Mouse (Mus musculus) layer of hippocampus, adult 8-10 months (tissue): ENCODE data around the gene Pdgfa. TPM values are rescaled to one million over a fixed set of nuclear protein-coding genes. Genes with fewer than 3 reads are reported as not detected.
A peak's percentile ranks its signal among the peaks of the same experiment; 100 is the strongest.

Experiments used
- DNase-seq, 2 experiments: peaks; one replicate each; pipeline ENCODE4 v3.0.0; 2022; ENCODE audit warnings: low spot score in 2 of 2
- total RNA-seq, 4 experiments: library from RNA; stranded (reverse); gene quantifications; 2 replicates each; pipeline ENCODE4 v1.2.4; 2022

The Pdgfa gene
- total RNA-seq, 4 experiments from 2014 or later: 41.3 to 48.8 (median 46.4) TPM

GRCm38 (mm10) chr5:138994786-138995720 is 2.1 kb downstream of the Pdgfa start:
- DNase-seq: peak; percentile 64 to 70

GRCm38 (mm10) chr5:138994108-138994785 is 2.9 kb downstream of the Pdgfa start:
- no peak for DNase-seq

- DNase-seq: no peak
Measured at GRCm38 (mm10) chr5:138993371-138994107, 3.6 kb downstream of the Pdgfa start.

GRCm38 (mm10) chr5:138992611-138993370 is 4.4 kb downstream of the Pdgfa start:
- no peak for DNase-seq

GRCm38 (mm10) chr5:138991734-138992133 is 5.4 kb downstream of the Pdgfa start:
- no peak for DNase-seq

GRCm38 (mm10) chr5:138990659-138991380 is 6.3 kb downstream of the Pdgfa start:
- no peak for DNase-seq

GRCm38 (mm10) chr5:138989567-138989966 is 7.6 kb downstream of the Pdgfa start:
- no peak for DNase-seq

- no peak for DNase-seq
Measured at GRCm38 (mm10) chr5:138988764-138989163, 8.4 kb downstream of the Pdgfa start.

GRCm38 (mm10) chr5:138987994-138988393 is 9.2 kb downstream of the Pdgfa start:
- DNase-seq: no peak

GRCm38 (mm10) chr5:138981921-138982320 is 15.2 kb downstream of the Pdgfa start:
- no peak for DNase-seq

GRCm38 (mm10) chr5:138980608-138981007 is 16.6 kb downstream of the Pdgfa start:
- no peak for DNase-seq

GRCm38 (mm10) chr5:138979840-138980239 is 17.3 kb downstream of the Pdgfa start:
- DNase-seq: no peak

GRCm38 (mm10) chr5:138977759-138978158 is 19.4 kb downstream of the Pdgfa start:
- no peak for DNase-seq

- no peak for DNase-seq
Measured at GRCm38 (mm10) chr5:138974911-138975485, 22.2 kb downstream of the Pdgfa start.

- no peak for DNase-seq
Measured at GRCm38 (mm10) chr5:138973480-138973879, 23.7 kb downstream of the Pdgfa start.

GRCm38 (mm10) chr5:138971405-138971804 is 25.8 kb downstream of the Pdgfa start:
- no peak for DNase-seq

GRCm38 (mm10) chr5:138970056-138970490 is 27.1 kb downstream of the Pdgfa start:
- DNase-seq: no peak

GRCm38 (mm10) chr5:138966033-138966724 is 31.0 kb downstream of the Pdgfa start:
- DNase-seq: no peak

- DNase-seq: no peak
Measured at GRCm38 (mm10) chr5:138965590-138965989, 31.6 kb downstream of the Pdgfa start.
